Mouse (Mus musculus) limb, embryonic 10.5 days (tissue): ENCODE measurements around the gene Psen2. TPM values are rescaled to one million over a fixed set of nuclear protein-coding genes. Genes with fewer than 3 reads are reported as not detected.

Experiments
- DNase-seq: peaks from one replicate; pipeline ENCODE4 v3.0.0-alpha.2; 2017; ENCODE audit warnings: low spot score
- H3K27ac ChIP-seq: fragments of 300-500 bp; sonication (generic); 2 replicates; pipeline ENCODE4 v1.5.1; 2016; ENCODE audit warnings: mild to moderate bottlenecking
- H3K27me3 ChIP-seq: fragments of 300-500 bp; sonication (generic); 2 replicates; pipeline ENCODE4 v1.6.1; 2016; ENCODE audit warnings: low read depth, mild to moderate bottlenecking; ENCODE audit not compliant: poor library complexity, severe bottlenecking
- H3K36me3 ChIP-seq: fragments of 300-500 bp; sonication (generic); 2 replicates; pipeline ENCODE4 v1.6.1; 2016; ENCODE audit warnings: mild to moderate bottlenecking, moderate library complexity
- H3K4me1 ChIP-seq: fragments of 300-500 bp; sonication (generic); 2 replicates; pipeline ENCODE4 v1.6.1; 2016
- H3K4me3 ChIP-seq: fragments of 300-500 bp; sonication (generic); 2 replicates; pipeline ENCODE4 v1.5.1; 2016; ENCODE audit warnings: mild to moderate bottlenecking, moderate library complexity
- H3K9me3 ChIP-seq: fragments of 300-500 bp; sonication (generic); replicated peaks from 2 replicates; pipeline ENCODE4 v1.6.1; 2016; ENCODE audit warnings: mild to moderate bottlenecking
- WGBS: fragments of 180-500 bp; shearing (Covaris S2); methylation state at CpG from one replicate; pipeline ENCODE4 v1.1.7; 2016; 5-methylcytosine and 5-hydroxymethylcytosine counted together
- polyA plus RNA-seq: library from polyadenylated mRNA; unstranded; fragments of >200 nt; fragmentation: Nextera tagmentation; extraction: Ambion mirVana; gene quantifications from 2 replicates; pipeline ENCODE4 v1.2.1, GENCODE M21; 2016

Gene Psen2
- polyA plus RNA-seq, 1 experiment from 2014 or later, result 7.1 TPM

GRCm38 (mm10) chr1:180226221-180226713 lies 37.0 kb downstream of the Psen2 start:
- H3K4me3 ChIP-seq, result peak overlapping the region; percentile 60
- peaks cover 22% of the 10 kb centered on the region for H3K4me1 ChIP-seq
- WGBS, result 9% methylated on average over 12 of the region's 12 CpGs
- H3K9me3 ChIP-seq, result no peaks in the 10 kb centered on the region
- DNase-seq, result peak; percentile 49
- peak overlapping the region; percentile 79 for H3K27ac ChIP-seq
- no peaks in the 10 kb centered on the region for H3K36me3 ChIP-seq
- no peaks in the 10 kb centered on the region for H3K27me3 ChIP-seq

- Histone ChIP-seq H3K9me3 (no peaks in the 10 kb centered on the region), H3K4me3 (peak overlapping the region; percentile 60), H3K27ac (peak overlapping the region; percentile 79), H3K4me1 (peaks cover 21% of the 10 kb centered on the region), H3K36me3 (no peaks in the 10 kb centered on the region), H3K27me3 (no peaks in the 10 kb centered on the region)
- DNase-seq, result peak; percentile 77
- 14% methylated on average over 21 of the region's 21 CpGs for WGBS
Measured at GRCm38 (mm10) chr1:180225500-180226220, 37.6 kb downstream of the Psen2 start.

- H3K4me1 ChIP-seq, result peaks cover 20% of the 10 kb centered on the region
- no peak for DNase-seq
- H3K4me3 ChIP-seq, result no peak overlapping the region
- WGBS, result 75% methylated on average over 1 of the region's 1 CpGs
- H3K36me3 ChIP-seq, result no peaks in the 10 kb centered on the region
- H3K27ac ChIP-seq, result no peak overlapping the region
- no peaks in the 10 kb centered on the region for H3K9me3 ChIP-seq
- H3K27me3 ChIP-seq, result no peaks in the 10 kb centered on the region
Measured at GRCm38 (mm10) chr1:180222007-180222406, 41.2 kb downstream of the Psen2 start.

- 85% methylated on average over 19 of the region's 19 CpGs for WGBS
- Histone ChIP-seq H3K27me3 (no peaks in the 10 kb centered on the region), H3K27ac (no peak overlapping the region), H3K36me3 (no peaks in the 10 kb centered on the region), H3K4me3 (no peak overlapping the region), H3K4me1 (peaks cover 10% of the 10 kb centered on the region), H3K9me3 (no peaks in the 10 kb centered on the region)
- no peak for DNase-seq
Measured at GRCm38 (mm10) chr1:180220791-180221542, 42.3 kb downstream of the Psen2 start.

- Histone ChIP-seq H3K27ac (peak overlapping the region; percentile 30; the same call in 1 of the 2 replicates), H3K4me1 (peaks cover 7% of the 10 kb centered on the region; the same call in 1 of the 2 replicates), H3K9me3 (no peaks in the 10 kb centered on the region), H3K27me3 (no peaks in the 10 kb centered on the region), H3K4me3 (no peak overlapping the region), H3K36me3 (no peaks in the 10 kb centered on the region)
- no peak for DNase-seq
- 68% methylated on average over 5 of the region's 5 CpGs for WGBS
Measured at GRCm38 (mm10) chr1:180216541-180217276, 46.5 kb downstream of the Psen2 start.

GRCm38 (mm10) chr1:180215044-180215443 lies 48.2 kb downstream of the Psen2 start:
- DNase-seq, result peak; percentile 74
- H3K4me3 ChIP-seq, result no peak overlapping the region
- H3K4me1 ChIP-seq, result peaks cover 7% of the 10 kb centered on the region; the same call in 1 of the 2 replicates
- H3K36me3 ChIP-seq, result no peaks in the 10 kb centered on the region
- H3K27ac ChIP-seq, result no peak overlapping the region
- H3K9me3 ChIP-seq, result no peaks in the 10 kb centered on the region
- WGBS, result 21% methylated on average over 4 of the region's 4 CpGs
- H3K27me3 ChIP-seq, result no peaks in the 10 kb centered on the region

GRCm38 (mm10) chr1:180212911-180213310 lies 50.3 kb downstream of the Psen2 start:
- no peaks in the 10 kb centered on the region for H3K36me3 ChIP-seq
- H3K4me3 ChIP-seq, result no peak overlapping the region
- no peaks in the 10 kb centered on the region for H3K9me3 ChIP-seq
- no peak overlapping the region for H3K27ac ChIP-seq
- WGBS, result 94% methylated on average over 5 of the region's 5 CpGs
- peaks cover 7% of the 10 kb centered on the region; the same call in 1 of the 2 replicates for H3K4me1 ChIP-seq
- H3K27me3 ChIP-seq, result no peaks in the 10 kb centered on the region
- no peak for DNase-seq

GRCm38 (mm10) chr1:180210781-180211271 lies 52.4 kb downstream of the Psen2 start:
- H3K4me3 ChIP-seq, result no peak overlapping the region
- H3K27me3 ChIP-seq, result no peaks in the 10 kb centered on the region
- H3K4me1 ChIP-seq, result peaks cover 7% of the 10 kb centered on the region; the same call in 1 of the 2 replicates
- no peaks in the 10 kb centered on the region for H3K9me3 ChIP-seq
- no peak for DNase-seq
- WGBS, result 89% methylated on average over 9 of the region's 9 CpGs
- no peaks in the 10 kb centered on the region for H3K36me3 ChIP-seq
- no peak overlapping the region for H3K27ac ChIP-seq

- no peaks in the 10 kb centered on the region for H3K27me3 ChIP-seq
- peaks cover 7% of the 10 kb centered on the region; the same call in 1 of the 2 replicates for H3K4me1 ChIP-seq
- H3K36me3 ChIP-seq, result no peaks in the 10 kb centered on the region
- no peak overlapping the region for H3K4me3 ChIP-seq
- 78% methylated on average over 4 of the region's 4 CpGs for WGBS
- no peak overlapping the region for H3K27ac ChIP-seq
- no peaks in the 10 kb centered on the region for H3K9me3 ChIP-seq
- DNase-seq, result no peak
Measured at GRCm38 (mm10) chr1:180210031-180210432, 53.2 kb downstream of the Psen2 start.

- H3K27me3 ChIP-seq, result no peaks in the 10 kb centered on the region
- no peak for DNase-seq
- H3K36me3 ChIP-seq, result no peaks in the 10 kb centered on the region
- no peak overlapping the region for H3K4me3 ChIP-seq
- no peaks in the 10 kb centered on the region for H3K9me3 ChIP-seq
- 85% methylated on average over 3 of the region's 3 CpGs for whole genome bisulfite sequencing
- peaks cover 7% of the 10 kb centered on the region; the same call in 1 of the 2 replicates for H3K4me1 ChIP-seq
- H3K27ac ChIP-seq, result no peak overlapping the region
Measured at GRCm38 (mm10) chr1:180208370-180208769, 54.9 kb downstream of the Psen2 start.

GRCm38 (mm10) chr1:180200722-180201121 lies 62.5 kb downstream of the Psen2 start:
- Histone ChIP-seq H3K27ac (no peak overlapping the region), H3K4me3 (no peak overlapping the region), H3K4me1 (peaks cover 5% of the 10 kb centered on the region), H3K9me3 (no peaks in the 10 kb centered on the region), H3K27me3 (no peaks in the 10 kb centered on the region), H3K36me3 (no peaks in the 10 kb centered on the region)
- WGBS, result 73% methylated on average over 5 of the region's 5 CpGs
- no peak for DNase-seq

- Histone ChIP-seq H3K27ac (no peak overlapping the region), H3K27me3 (no peaks in the 10 kb centered on the region)
- 72% methylated on average over 4 of the region's 4 CpGs for WGBS
Measured at GRCm38 (mm10) chr1:180199715-180200050, 63.6 kb downstream of the Psen2 start.

More at GRCm38 (mm10) chr1:180199715-180200050, 63.6 kb downstream of the Psen2 start:
- H3K4me1 ChIP-seq, result peaks cover 13% of the 10 kb centered on the region
- no peak overlapping the region for H3K4me3 ChIP-seq
- H3K36me3 ChIP-seq, result no peaks in the 10 kb centered on the region
- no peaks in the 10 kb centered on the region for H3K9me3 ChIP-seq
- DNase-seq, result no peak
